In genomic region chr9:116591071-116591470, GRCm38 (mm10) we compare ENCODE assay signal across 13 mouse cellular contexts.
DNase-seq lines count a peak whose midpoint lies in the region; ATAC-seq and TF ChIP-seq lines count a peak whose summit lies in the region.
"Had no signal": no experiment of that assay in that cellular context is flagged by ENCODE, and none has a peak within 500 bp of the region (broad histone marks: within the 10 kb centered on the region; RNA-seq: fewer than 3 reads in every experiment).

No protein-coding gene starts in this region.

- H3K36me3 ChIP-seq in limb, embryonic 13.5 days, result peaks cover 6% of the 10 kb centered on the region
- no peaks in the 10 kb centered on the region for H3K36me3 ChIP-seq in liver, postnatal 0 days (replicated peaks; ENCODE audit: insufficient read depth, low read length)
- H3K36me3 ChIP-seq: neural tube, embryonic 12.5 days had no signal

- no peak for TF ChIP-seq CTCF in liver, postnatal 0 days (IDR thresholded peaks at IDR 0.05; ENCODE audit: low read depth)

- peaks cover 19% of the 10 kb centered on the region for H3K4me1 ChIP-seq in limb, embryonic 13.5 days
- H3K4me1 ChIP-seq in liver, postnatal 0 days (ENCODE audit: insufficient read depth), result no peaks in the 10 kb centered on the region
- H3K4me1 ChIP-seq: neural tube, embryonic 12.5 days had no signal

- H3K27ac ChIP-seq in limb, embryonic 13.5 days, result 0 out of 2 replicates have a peak overlapping the region, but pooled peaks have one; percentile 10
- H3K27ac ChIP-seq in liver, postnatal 0 days (ENCODE audit: low read depth), result no peak overlapping the region
- H3K27ac ChIP-seq: heart, embryonic 13.5 days; neural tube, embryonic 12.5 days had no signal

- H3K9ac ChIP-seq in limb, embryonic 13.5 days, result no peak overlapping the region
- H3K9ac ChIP-seq in liver, postnatal 0 days (replicated peaks), result no peak overlapping the region
- H3K9ac ChIP-seq: heart, embryonic 13.5 days; neural tube, embryonic 12.5 days had no signal

- H3K9me3 ChIP-seq in limb, embryonic 13.5 days, result peaks cover 13% of the 10 kb centered on the region; the same call in 1 of the 2 replicates
- 0 out of 2 replicates have a peak, but pooled peaks cover 2% of the 10 kb centered on the region for H3K9me3 ChIP-seq in liver, postnatal 0 days (ENCODE audit: low read length)

- H3K4me2 ChIP-seq in limb, embryonic 13.5 days (replicated peaks), result no peak overlapping the region
- H3K4me2 ChIP-seq in liver, postnatal 0 days (ENCODE audit: low read depth, low read length), result no peak overlapping the region
- H3K4me2 ChIP-seq: heart, embryonic 13.5 days; neural tube, embryonic 12.5 days had no signal

- TF ChIP-seq EP300 in liver, postnatal 0 days (IDR thresholded peaks at IDR 0.05; ENCODE audit: low read depth), result no peak

- intact Hi-C loops in gastrocnemius, postnatal 36 days (cut with DNase I), result no loop called here

- no peaks in the 10 kb centered on the region for H3K27me3 ChIP-seq in limb, embryonic 13.5 days
- no peaks in the 10 kb centered on the region for H3K27me3 ChIP-seq in liver, postnatal 0 days (ENCODE audit: insufficient read depth, low read length)
- H3K27me3 ChIP-seq: heart, embryonic 13.5 days; neural tube, embryonic 12.5 days had no signal

- no peak overlapping the region for H3K4me3 ChIP-seq in limb, embryonic 13.5 days
- no peak overlapping the region for H3K4me3 ChIP-seq in liver, postnatal 0 days (ENCODE audit: low read depth, low read length)
- H3K4me3 ChIP-seq: erythroblast, embryonic 14.5 days; heart, embryonic 13.5 days; neural tube, embryonic 12.5 days had no signal

- WGBS in limb, embryonic 13.5 days, result 80% methylated on average over 9 of the region's 9 CpGs
- 86% methylated on average over 9 of the region's 9 CpGs for WGBS in liver, postnatal 0 days (ENCODE audit: insufficient replicate concordance)

- peak; percentile 33 for DNase-seq in 3134 (ENCODE audit: extremely low read depth, insufficient read length, low spot score)
- DNase-seq in Muller cell, postnatal 12 days (ENCODE audit: inconsistent ontology term), result peak; percentile 45
- DNase-seq in gastrocnemius, postnatal 36 days, result peak; percentile 35 to 39
- DNase-seq in kidney, postnatal 36 days, result no peak
- no peak for DNase-seq in liver, postnatal 0 days
- DNase-seq in testis, postnatal 10 days (ENCODE audit: low spot score), result no peak
- DNase-seq: adrenal gland, adult 2 months; cerebellum, postnatal 10 days; kidney, adult 8-10 months had no signal

- no peak for ATAC-seq in limb, embryonic 13.5 days (ENCODE audit: low FRiP score, low read depth)
- no peak for ATAC-seq in liver, postnatal 0 days

Comparison
In these comparisons a context has a peak if more than half of its experiments do, and no peak if none do; other contexts are left out.
1. DNase-seq: peak in 3134 (single experiment), Muller cell, postnatal 12 days (single experiment) and gastrocnemius, postnatal 36 days (2 of 2); none in kidney, postnatal 36 days (0 of 2), liver, postnatal 0 days (single experiment) and testis, postnatal 10 days (single experiment).